Mouse (Mus musculus): ENCODE data around the gene Sash3.

The Sash3 gene

DNA sequence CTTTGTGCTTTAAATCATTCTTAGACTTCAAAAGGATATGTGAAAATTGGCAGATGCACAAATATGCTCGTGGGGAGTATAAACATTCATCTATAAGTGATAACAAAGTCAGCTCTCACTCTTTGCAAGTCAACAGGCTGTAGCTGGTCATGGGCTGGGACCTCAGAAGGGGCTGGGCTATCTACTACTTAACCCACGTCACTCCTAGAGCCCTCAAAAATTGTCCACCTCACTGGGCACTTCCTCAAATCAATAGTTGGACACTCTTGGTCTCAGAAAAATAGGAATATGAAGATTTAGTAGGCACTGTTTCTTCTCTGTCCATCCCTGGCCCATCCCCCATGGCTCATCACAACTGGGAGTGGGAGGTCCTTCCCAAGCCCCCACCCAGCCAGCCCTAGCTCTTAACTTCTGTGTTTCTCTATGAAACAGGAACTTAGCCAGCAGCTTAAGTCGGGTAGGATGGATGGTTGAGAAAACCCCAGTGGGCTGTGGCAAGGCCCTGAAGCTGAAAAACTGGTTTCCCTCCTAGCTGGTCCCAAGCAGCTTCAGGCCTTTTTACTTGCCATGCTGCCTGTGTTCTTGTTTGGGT lies 5.9 kb upstream of the Sash3 start:
- no peak for DNase-seq (ENCODE audit: low spot score)

DNA sequence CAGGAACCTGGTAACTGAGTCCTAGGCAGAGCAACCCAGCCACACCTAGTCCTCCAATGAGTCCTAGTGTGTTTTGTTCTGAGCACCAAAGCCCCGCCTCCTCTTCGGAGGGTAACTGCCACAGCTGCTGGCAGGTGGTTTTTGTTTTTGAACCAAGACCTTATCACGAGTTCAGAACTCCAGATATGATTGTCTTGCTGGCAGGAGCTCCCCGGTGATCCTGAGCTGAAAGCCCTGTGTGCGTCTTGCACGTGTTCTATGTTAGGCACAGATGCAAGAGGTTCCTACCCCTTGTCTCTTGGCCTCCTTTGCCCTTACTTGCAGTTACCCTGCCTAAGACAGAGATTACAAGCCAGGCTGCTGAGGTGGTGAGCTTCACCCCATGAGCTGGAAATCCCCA lies 4.8 kb upstream of the Sash3 start:
- no peak for DNase-seq (ENCODE audit: low spot score)

DNA sequence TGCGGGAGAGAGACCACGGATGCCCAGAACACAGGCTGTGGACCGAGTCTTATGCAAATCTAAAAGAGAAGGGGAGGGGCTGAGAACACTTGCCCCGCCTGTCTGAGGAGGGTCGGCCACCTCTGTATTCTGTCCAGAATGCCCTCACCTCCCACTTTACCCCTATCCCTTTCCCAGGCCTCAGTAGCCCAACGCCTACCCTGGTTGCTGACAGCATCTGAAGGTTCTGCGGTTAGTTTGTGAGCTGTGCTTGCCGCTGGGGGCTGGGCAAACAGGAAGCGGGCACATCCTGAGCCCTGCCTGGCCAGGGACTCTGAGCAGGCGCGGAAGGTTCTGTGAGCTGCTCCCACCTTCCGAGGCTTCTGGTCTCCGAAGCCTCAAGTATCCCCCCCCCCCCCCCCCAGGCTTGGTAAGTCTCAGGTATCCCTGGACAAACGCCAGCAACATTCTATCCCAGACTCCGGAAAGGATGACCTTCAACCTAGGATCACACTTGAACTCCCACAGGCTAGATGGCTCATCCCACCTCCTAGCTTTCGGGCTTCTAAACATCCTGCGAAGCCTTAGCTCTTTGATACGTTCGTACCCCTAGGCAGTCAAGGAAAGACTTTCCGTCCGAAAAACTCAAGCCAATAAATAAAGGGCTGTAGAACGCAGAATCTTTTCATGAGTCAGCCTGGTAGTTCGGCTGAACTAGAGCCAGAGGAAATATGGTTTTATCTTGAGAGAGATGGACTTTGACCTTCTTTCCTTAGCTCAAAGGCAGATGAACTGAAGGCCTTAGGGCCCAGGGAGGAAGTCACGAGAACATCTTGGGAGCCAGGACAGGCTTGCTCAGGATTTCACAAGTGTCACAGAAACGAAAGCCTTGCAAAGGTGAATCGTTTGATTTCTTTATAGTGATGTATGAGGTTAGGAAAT lies 2.6 kb upstream of the Sash3 start:
- DNase-seq (ENCODE audit: low spot score): no peak

DNA sequence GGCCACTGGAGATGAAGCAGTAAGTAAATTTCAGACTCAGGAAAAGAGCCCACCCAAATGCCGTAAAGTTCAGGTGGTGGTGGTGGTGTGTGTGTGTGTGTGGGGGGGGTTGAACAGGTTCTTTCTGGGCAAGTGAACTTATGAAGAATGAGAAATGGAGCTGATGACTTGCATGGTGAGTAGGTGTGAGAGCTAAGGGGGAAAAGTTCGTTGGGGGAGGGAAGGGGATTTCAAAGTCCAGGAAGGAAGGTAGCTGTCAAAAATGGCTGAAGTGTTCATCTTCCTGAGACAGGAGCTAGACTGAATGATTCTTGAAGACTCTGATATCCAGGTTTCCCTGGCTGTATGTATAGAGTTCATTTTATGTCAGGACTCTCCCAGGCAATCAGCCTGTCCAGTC lies 990 bp downstream of the Sash3 start:
- no peak for DNase-seq (ENCODE audit: low spot score)

DNA sequence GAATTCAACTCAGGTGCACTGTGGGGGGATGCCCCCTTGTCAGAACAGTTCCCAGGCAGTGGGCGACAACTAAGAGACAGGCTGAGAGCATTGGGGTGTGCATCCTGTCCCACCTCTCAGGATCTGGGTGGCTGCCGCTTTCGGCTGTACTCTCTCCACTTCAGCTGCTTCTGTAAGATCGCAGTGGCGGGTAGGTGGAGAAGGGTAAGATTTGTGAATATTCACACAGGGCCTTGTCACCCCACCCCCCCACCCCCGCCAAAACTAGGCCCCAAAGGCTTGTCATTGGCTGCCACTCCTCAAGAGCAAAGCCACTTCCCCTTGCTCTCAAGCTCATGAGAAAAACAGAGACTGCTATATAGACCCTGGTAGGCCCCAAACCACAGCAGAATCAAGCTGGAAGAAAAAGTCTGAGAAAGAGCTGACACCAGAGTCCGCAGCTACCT lies 1.5 kb downstream of the Sash3 start:
- DNase-seq (ENCODE audit: low spot score): no peak

DNA sequence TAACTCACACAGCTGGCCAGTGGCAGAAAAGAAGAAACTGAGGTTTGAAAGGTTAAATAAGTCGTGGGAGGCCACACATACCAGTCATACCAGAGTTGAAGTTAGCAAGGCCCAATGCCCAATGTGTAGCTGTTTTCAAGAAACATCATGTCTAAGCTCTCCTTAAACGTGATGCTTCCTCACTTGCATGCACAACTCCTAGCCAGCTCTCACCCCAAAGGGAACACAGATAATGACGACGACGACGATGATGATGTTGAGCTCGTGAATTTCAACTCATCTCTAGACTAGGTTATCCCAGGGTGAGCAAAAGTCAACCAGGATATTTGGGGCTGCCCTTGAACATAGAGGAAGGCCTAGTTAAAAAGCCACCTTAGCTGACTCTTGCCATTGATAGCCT lies 5.9 kb downstream of the Sash3 start:
- no peak for DNase-seq (ENCODE audit: low spot score)

DNA sequence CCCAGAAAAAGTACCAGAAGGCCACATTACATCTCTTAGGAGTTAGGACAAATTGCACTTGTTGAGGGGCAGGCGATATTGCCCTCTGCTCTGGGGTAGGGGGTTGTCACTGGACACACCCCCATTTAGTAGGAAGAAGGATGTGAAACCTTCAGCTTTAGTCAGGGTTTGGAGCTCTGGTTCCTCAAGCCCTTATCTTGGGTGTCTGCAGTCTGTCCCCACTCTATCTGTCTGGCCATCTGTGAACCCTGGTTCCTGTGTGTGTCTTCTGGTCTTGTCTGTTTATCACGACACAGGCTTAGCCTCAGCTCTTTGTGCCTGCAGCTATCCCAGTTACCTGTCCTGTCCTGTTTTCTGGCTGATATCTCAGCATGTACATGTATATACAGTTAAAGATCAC lies 7.2 kb downstream of the Sash3 start:
- DNase-seq (ENCODE audit: low spot score): no peak

DNA sequence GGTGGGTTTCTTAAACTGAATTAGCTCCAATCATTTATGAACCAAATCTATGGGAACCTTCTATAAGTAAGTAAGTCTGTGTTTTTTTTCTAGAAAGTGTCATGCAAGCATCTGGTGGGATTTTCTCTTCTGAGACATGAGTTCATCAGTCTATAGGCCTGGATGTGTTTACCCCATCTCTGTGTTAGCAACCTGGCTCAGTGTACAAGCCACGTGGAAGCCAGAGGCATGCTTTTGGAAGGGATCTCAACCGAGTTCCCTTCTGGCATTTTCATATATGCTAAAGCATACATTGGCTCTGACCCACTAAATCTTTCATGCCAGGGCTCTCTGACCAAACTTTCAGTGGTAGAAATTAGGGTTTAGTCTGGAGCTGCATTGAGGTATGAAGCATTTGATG lies 7.7 kb downstream of the Sash3 start:
- no peak for DNase-seq (ENCODE audit: low spot score)

DNA sequence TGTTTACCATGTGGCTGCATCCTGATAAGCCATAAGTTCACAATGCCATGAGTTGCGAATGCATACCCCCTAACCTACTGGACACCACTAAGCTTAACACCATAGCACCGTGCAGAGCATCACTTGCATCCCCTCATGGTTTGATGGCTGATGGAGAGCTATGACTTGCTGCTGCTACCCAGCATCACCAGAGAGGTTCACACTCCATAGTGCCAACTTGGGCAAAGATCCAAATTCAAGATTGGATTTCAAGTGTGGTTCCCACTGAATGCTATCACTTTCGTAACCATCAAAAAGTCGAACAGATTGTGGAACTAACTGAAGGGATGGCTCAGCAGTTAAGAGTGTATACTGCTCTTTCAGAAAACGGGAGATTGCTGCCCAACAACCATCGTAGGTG lies 9.3 kb downstream of the Sash3 start:
- DNase-seq (ENCODE audit: low spot score): no peak

DNA sequence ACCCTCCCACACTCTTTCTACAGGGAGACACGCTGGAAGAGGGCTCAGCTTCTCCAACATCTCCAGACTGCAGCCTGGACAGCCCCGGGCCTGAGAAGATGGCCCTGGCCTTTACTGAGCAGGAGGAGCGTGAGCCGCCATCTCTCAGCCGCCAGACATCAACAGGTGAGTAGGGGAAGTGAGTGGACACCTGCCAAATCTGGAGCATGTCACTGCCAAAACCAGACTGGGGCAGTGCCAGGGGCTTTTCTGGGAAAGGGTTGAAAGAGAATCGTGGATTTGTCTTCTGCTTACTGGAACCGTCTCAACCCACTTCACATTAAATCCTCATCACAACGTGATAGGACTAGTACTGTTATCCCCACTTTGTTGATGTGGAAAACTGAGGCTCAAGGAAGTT lies 11.2 kb downstream of the Sash3 start:
- no peak for DNase-seq (ENCODE audit: low spot score)

DNA sequence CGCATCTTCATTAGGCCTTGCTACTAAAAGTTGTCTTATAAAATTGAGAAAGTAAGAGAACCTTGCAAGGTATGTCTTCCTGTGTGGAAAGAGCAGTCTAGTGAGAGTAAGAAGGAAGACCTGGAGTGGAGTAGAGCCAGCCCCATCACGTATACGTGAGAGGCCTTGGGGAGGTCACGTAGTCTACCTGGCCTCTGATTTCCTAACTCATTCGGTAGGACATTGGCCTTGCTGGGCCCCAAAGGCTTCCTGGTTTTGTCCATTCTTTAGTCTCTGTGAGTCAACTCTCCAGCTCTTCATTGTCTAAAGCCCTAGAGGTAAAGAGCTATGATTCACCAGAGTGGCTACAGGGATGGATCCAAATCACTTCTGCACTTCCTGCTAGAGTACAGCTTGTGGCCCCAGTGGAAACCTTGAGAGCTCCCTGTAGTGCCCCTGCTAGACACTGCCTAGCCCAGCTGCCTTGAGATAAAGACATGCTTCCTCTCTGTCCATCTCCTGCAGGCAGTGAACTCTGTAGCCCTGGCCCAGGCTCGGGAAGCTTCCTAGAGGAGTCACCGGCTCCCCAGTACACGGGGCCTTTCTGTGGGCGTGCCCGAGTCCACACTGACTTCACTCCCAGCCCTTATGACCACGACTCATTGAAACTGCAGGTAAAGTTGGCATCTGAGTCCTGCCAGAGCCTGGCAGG lies 12.1 kb downstream of the Sash3 start:
- no peak for DNase-seq (ENCODE audit: low spot score)

DNA sequence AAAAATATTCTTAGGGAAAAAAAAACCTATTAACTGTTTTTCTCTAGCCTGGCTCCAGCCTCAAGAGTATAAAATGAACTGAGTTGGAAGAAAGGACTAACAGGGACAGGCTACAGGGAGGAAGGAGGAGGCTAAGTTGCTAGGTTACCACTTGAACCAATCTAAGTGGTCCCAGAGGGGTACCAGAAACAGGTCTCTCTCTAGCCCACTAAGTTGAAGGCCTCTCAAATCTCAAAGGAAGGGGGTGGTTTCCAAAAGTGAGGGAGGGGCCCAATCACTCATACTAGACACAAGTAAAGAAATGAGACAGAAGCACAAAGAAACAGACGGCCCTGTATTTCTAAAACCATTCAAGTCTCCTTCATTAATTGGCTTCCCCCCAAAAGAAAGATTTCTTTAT lies 23.7 kb downstream of the Sash3 start:
- no peak for DNase-seq (ENCODE audit: low spot score)

DNA sequence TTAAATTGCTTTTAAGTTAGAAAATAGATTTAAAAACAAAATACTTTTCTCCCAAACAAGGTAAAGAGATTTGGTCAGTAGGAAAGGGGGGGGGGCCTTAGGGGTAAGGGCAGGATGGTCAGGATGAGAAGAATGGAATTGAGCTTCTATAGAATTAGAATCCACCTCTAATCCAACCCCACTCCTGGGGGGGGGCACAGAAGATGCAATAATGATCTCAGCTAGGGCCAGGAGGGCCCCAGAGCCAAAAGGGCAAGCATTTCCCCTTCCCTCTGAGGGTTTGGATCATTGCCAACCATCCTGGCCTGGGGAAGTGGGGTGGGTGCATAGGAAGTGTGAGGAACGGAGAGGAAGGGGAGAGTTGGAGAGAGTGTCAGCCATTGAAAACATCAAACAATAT lies 24.1 kb downstream of the Sash3 start:
- DNase-seq (ENCODE audit: low spot score): no peak

DNA sequence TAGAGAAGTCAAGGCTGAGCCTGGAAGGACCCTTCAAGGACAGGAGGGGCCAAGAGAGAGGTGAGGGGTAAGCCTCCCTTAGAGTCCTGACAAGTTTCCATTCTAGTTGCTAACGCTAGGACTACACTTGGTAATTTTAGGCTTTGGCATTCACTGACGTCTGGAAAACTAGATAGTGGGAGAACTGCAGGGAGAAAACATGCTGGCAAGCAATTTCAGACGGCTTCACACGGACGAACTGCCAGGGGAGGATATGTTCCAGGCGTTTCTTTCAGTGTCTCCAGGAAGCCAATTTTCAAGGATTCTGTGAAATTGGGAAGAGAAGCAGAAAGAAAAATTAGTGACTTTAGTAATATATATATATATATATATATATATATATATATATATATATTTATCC lies 35.6 kb downstream of the Sash3 start:
- DNase-seq (ENCODE audit: low spot score): no peak

DNA sequence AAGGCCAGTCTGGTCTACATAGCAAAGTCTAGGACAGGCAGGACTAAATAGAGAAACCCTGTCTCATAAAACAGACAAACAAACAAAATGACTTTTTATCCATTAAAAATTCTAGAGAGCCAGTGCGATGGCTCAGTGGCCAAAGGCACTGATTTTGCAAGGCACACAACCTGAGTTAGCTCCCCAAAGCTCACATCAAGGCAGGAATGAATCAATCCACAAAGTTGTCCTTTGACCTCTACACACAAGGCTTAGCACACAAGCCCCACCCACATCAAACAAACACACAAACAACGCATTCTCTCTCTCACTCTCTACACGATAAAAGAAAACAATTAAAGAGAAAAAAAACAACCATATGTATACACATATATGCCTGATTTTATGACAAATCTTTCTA lies 38.5 kb downstream of the Sash3 start:
- no peak for DNase-seq (ENCODE audit: low spot score)

DNA sequence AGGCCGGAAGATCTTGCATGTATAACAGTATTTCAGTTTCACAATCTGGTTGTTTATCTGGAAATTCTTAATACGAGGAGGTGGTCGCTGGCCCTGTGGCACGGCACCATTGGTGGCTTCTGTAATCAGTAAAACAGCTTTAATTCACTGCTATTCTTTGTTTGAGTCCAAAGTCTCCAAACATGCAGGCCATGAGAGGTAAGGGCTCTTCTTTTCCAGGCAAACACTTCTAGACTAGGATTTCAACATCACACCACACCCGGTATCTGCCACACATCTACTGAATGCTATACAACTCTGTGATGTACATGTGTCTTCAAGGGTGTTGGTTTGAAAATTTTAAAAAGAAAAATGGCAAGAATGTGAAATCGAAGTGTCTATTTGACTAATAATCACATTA lies 45.0 kb downstream of the Sash3 start:
- no peak for DNase-seq (ENCODE audit: low spot score)

DNA sequence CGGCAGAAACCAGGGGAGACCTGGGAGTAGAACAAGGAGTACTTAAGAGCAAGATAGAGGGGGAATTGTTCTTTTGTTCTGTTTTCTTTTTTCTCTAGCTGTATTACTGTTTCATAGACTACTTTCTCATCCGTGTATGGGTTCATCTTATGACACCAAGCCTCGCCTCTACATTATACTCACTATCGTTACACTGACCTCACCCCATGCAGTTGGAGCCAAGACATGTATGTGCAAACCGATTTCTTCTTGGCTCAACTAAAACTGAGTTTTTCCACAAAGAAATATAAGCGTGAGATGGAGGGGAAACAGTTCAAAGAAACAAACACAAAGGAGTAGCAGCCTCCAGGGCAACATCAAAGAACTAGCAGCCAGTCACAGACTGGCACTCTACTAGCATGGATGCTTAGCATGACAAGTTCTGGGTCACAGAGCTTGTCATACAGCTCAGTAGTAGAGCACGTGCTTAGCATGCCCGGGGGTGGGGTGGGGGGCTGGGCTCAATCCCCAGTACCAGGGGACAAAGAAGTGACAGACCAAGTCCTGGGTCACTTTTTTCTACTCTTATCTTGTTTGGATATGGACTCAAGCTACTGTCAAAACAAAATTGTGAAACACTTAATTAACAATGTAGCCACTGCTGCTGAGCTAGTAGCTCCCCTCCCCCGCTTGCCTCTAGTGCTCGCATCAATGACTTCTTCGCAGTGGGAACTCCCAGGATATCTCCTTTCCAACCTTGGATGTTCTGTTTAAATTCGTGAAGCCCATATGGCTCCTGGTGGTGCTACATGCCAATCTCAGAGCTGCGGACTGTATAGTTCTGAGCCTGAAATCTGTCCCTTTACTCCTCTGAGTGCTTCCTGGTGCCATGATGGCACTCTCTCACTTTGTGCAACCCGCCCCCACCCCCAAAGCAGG lies 47.3 kb downstream of the Sash3 start:
- DNase-seq (ENCODE audit: low spot score): no peak

DNA sequence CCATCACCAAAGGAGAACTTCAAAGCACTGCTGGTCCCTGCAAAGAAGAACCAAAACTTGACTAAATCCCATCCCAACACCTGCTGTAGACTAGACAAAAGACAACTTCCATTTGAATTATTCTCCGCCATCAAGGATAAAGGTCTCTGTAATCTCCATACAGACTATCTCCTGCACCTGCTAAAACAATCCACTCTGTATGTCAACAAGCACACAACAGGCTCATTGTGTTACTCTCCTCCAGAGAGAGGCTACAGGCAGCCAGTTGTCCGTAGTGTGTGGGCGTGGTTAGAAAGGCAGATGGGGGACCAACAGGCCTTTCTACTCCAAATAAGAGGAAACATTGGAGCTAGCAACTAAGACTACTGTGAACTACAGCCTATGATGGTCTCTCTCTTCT lies 51.6 kb downstream of the Sash3 start:
- no peak for DNase-seq (ENCODE audit: low spot score)

DNA sequence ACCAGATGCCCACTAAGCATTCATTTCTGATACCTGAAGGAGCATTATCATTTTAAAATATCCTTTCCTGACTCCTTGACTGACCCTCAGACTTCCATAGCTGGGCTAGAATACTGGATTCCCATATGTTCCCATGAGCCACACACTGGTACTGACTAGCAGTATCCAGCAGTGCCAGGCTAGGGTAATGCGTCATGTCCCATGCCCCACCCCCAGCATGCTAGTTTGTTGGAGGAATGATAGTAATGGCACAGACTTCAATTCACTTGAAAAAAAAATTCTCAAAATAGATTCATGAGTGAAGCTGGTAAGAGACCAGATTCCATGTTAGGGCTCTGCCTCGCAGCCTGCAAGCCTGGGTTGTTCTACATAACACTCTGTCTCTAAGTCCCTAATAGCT lies 52.8 kb downstream of the Sash3 start:
- no peak for DNase-seq (ENCODE audit: low spot score)

DNA sequence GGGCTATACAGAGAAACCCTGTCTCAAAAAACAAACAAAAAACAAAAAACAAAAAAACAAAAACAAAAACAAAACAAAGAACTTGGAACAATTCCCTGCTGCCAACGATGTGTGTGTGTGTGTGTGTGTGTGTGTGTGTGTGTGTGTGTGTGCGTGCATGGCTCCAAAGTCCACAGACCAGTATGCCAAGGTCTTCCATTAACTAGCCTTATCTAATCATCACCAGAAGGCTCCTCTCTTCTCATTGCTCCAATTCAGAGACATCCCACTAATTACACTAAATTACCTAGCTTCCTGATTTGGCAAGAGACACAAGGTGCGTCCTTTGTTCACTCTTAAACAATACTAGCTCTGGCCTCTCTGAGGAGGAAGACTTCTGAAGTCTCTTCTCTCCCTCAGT lies 54.5 kb downstream of the Sash3 start:
- no peak for DNase-seq (ENCODE audit: low spot score)

DNA sequence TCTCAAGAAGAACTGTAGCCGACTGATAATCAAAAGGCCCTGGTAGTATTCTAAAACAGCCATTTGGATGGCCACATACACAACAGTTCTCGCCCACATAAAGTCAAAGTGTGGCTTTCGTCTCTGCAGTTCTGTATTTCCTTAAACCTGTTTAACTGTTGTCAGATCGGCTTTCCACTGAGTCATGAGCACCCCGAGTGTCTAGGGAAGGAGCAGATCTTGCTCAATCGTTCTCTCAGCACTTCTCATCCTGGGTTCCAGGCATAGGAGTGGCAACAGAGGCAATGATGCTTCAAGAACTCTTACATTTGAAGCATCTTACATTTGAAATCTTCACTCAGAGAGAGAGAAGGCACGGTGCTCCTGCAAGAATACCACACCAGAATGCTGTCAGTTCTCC lies 55.7 kb downstream of the Sash3 start:
- DNase-seq (ENCODE audit: low spot score): no peak

DNA sequence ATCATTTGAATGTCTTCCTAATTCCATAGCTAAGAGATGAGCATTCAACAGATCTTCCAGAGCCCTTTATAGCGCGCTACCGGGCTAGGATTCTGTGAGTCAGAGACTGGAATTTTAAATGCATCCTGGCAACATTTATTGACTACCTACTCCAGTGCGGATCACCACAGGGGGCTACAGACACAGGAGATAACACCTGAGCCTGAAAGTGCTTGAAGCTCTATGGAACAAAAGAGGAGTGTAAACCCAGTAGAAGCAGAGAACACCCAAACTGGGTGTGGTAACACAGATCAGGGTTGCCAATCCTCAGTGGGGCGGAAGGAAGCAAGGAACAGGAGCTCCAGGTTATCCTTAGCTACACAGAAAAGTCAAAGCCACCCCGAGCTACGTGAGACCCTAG lies 56.2 kb downstream of the Sash3 start:
- DNase-seq (ENCODE audit: low spot score): no peak
